Comparison of ENCODE assay signal across 18 mouse cellular contexts in genomic region chr6:85839982-85840381, GRCm38 (mm10). TPM values are rescaled to one million over a fixed set of nuclear protein-coding genes. Genes with fewer than 3 reads are reported as not detected.
DNase-seq lines count a peak whose midpoint lies in the region; ATAC-seq and TF ChIP-seq lines count a peak whose summit lies in the region.
"Had no signal": no experiment of that assay in that cellular context is flagged by ENCODE, and none has a peak within 500 bp of the region (broad histone marks: within the 10 kb centered on the region; RNA-seq: fewer than 3 reads in every experiment).

No protein-coding gene starts in this region.

- ATAC-seq in hindbrain, embryonic 15.5 days (ENCODE audit: low FRiP score, low read depth): 0 out of 2 replicates have a peak, but pooled peaks have one; percentile 30
- no peak for ATAC-seq in erythroid progenitor cell, adult 5-6 weeks (replicated peaks; ENCODE audit: low FRiP score, poor library complexity, severe bottlenecking)

- H3K9ac ChIP-seq in hindbrain, embryonic 15.5 days: no peak overlapping the region
- no peak overlapping the region for H3K9ac ChIP-seq in liver, adult 2 months (ENCODE audit: low read depth, low read length)
- H3K9ac ChIP-seq: embryonic facial prominence, embryonic 15.5 days; liver, embryonic 15.5 days had no signal

- H3K36me3 ChIP-seq in hindbrain, embryonic 15.5 days: no peaks in the 10 kb centered on the region
- no peaks in the 10 kb centered on the region for H3K36me3 ChIP-seq in hindbrain, embryonic 10.5 days
- no peaks in the 10 kb centered on the region for H3K36me3 ChIP-seq in liver, adult 2 months (ENCODE audit: control insufficient read depth, insufficient read depth, low read length)
- H3K36me3 ChIP-seq: embryonic facial prominence, embryonic 15.5 days; heart, embryonic 10.5 days; liver, embryonic 15.5 days had no signal

- no peak overlapping the region for H3K4me3 ChIP-seq in hindbrain, embryonic 15.5 days
- no peak overlapping the region for H3K4me3 ChIP-seq in hindbrain, embryonic 10.5 days
- H3K4me3 ChIP-seq in liver, adult 2 months (ENCODE audit: insufficient read depth, low read depth, low read length): no peak overlapping the region
- H3K4me3 ChIP-seq: embryonic facial prominence, embryonic 15.5 days; heart, embryonic 10.5 days; liver, embryonic 15.5 days had no signal

- peak overlapping the region; percentile 25; the same call in 1 of the 2 replicates for H3K27ac ChIP-seq in hindbrain, embryonic 15.5 days (replicated peaks)
- H3K27ac ChIP-seq in hindbrain, embryonic 10.5 days: no peak overlapping the region
- peak overlapping the region; percentile 39; the same call in 1 of the 2 replicates for H3K27ac ChIP-seq in liver, adult 2 months (replicated peaks; ENCODE audit: insufficient read depth, low read depth, low read length)
- H3K27ac ChIP-seq: embryonic facial prominence, embryonic 15.5 days; heart, embryonic 10.5 days; liver, embryonic 15.5 days had no signal

- 39% methylated on average over 4 of the region's 4 CpGs for WGBS in hindbrain, embryonic 15.5 days
- 56% methylated on average over 4 of the region's 4 CpGs for WGBS in hindbrain, embryonic 10.5 days
- 34% methylated on average over 4 of the region's 4 CpGs for WGBS in liver, adult 2 months

- H3K9me3 ChIP-seq in hindbrain, embryonic 15.5 days: no peaks in the 10 kb centered on the region
- no peaks in the 10 kb centered on the region for H3K9me3 ChIP-seq in hindbrain, embryonic 10.5 days
- H3K9me3 ChIP-seq: embryonic facial prominence, embryonic 15.5 days; heart, embryonic 10.5 days; liver, embryonic 15.5 days had no signal

- H3K27me3 ChIP-seq in hindbrain, embryonic 15.5 days: no peaks in the 10 kb centered on the region
- H3K27me3 ChIP-seq in hindbrain, embryonic 10.5 days (ENCODE audit: insufficient read depth, poor library complexity, severe bottlenecking): no peaks in the 10 kb centered on the region
- no peaks in the 10 kb centered on the region for H3K27me3 ChIP-seq in liver, adult 2 months (ENCODE audit: control insufficient read depth, insufficient read depth, low read length)
- H3K27me3 ChIP-seq: embryonic facial prominence, embryonic 15.5 days; liver, embryonic 15.5 days had no signal

- TF ChIP-seq CTCF in liver, adult 2 months (IDR thresholded peaks at IDR 0.05; ENCODE audit: low read depth, low read length): no peak
- no peak for TF ChIP-seq CTCF in brain, embryonic 14.5 days (IDR thresholded peaks at IDR 0.05; ENCODE audit: borderline replicate concordance, extremely low read depth, insufficient read depth, insufficient read length)

- TF ChIP-seq POLR2A in liver, adult 2 months (IDR thresholded peaks at IDR 0.05; ENCODE audit: extremely low read depth, insufficient read depth, low read length): no peak
- no peak for TF ChIP-seq POLR2A in brain, embryonic 14.5 days (IDR thresholded peaks at IDR 0.05; ENCODE audit: borderline replicate concordance, extremely low read depth, insufficient read depth, insufficient read length, poor library complexity, severe bottlenecking)

- H3K4me2 ChIP-seq in hindbrain, embryonic 15.5 days: no peak overlapping the region
- H3K4me2 ChIP-seq: embryonic facial prominence, embryonic 15.5 days; liver, embryonic 15.5 days had no signal

- no peaks in the 10 kb centered on the region for H3K4me1 ChIP-seq in hindbrain, embryonic 15.5 days (replicated peaks)
- peaks cover 5% of the 10 kb centered on the region; the same call in 1 of the 2 replicates for H3K4me1 ChIP-seq in hindbrain, embryonic 10.5 days (replicated peaks)
- H3K4me1 ChIP-seq in liver, adult 2 months (ENCODE audit: control insufficient read depth, insufficient read depth, low read length): peaks cover 12% of the 10 kb centered on the region
- H3K4me1 ChIP-seq: embryonic facial prominence, embryonic 15.5 days; heart, embryonic 10.5 days; liver, embryonic 15.5 days had no signal

- no peaks in the 10 kb centered on the region for H3K79me2 ChIP-seq in liver, adult 2 months (ENCODE audit: control insufficient read depth, insufficient read depth, low read length)

- DNase-seq in cerebellum, adult 9-11 months: peak; percentile 27
- no peak for DNase-seq in cerebellum, adult 18-20 months
- DNase-seq in hindbrain, embryonic 10.5 days (ENCODE audit: low spot score): no peak
- DNase-seq in liver, adult 2 months (ENCODE audit: extremely low read depth, low read depth, low spot score): peak; percentile 61
- no peak for DNase-seq in liver
- DNase-seq in brain, embryonic 14.5 days (ENCODE audit: low read depth): peak; percentile 84
- DNase-seq: B cell, adult 2 months; cerebellum, postnatal 25 days; gastrocnemius, postnatal 10 days; kidney, adult 8-10 months had no signal

RNA-seq across cellular contexts. Expression of gene Nat8, which starts 8.1 kb away (rescaled TPM):
- 0.14 TPM in 1 of 2 replicates, not detected in the other for polyA plus RNA-seq in hindbrain, embryonic 15.5 days (2015; fragmentation: Nextera tagmentation; extraction: Ambion mirVana)
- polyA plus RNA-seq in hindbrain, embryonic 10.5 days (2016; fragmentation: Nextera tagmentation; extraction: Ambion mirVana): not detected in 2 replicates
- total RNA-seq in liver, adult 2 months (2014; rRNA removed): 0.18 and 0.27 TPM in 2 replicates
- 1.2 and 3.4 TPM in 2 replicates for polyA plus RNA-seq in liver, adult 2 months (2012; rRNA removed)
- polyA plus RNA-seq in brain, embryonic 14.5 days (2012; rRNA removed): not detected in 2 replicates
- total RNA-seq in erythroid progenitor cell, adult 5-6 weeks (2015; ENCODE audit: low replicate concordance): not detected in 2 replicates
- total RNA-seq in erythroid progenitor cell, adult 5-6 weeks (2017; ENCODE audit: low replicate concordance): not detected in 2 replicates
- total RNA-seq: ES-E14; gastrocnemius, postnatal 10 days; hematopoietic stem cell, adult 5-6 weeks had no signal
- polyA plus RNA-seq: embryonic facial prominence, embryonic 15.5 days; heart, embryonic 10.5 days had no signal

RNA-seq across cellular contexts. Expression of gene Nat8f5, which starts 19.2 kb away (rescaled TPM):
- 0.16 and 0.26 TPM in 2 replicates for polyA plus RNA-seq in hindbrain, embryonic 15.5 days (2015; fragmentation: Nextera tagmentation; extraction: Ambion mirVana)
- polyA plus RNA-seq in hindbrain, embryonic 10.5 days (2016; fragmentation: Nextera tagmentation; extraction: Ambion mirVana): not detected in 2 replicates
- 0.18 and 0.27 TPM in 2 replicates for total RNA-seq in liver, adult 2 months (2014; rRNA removed)
- 0.53 and 2.7 TPM in 2 replicates for polyA plus RNA-seq in liver, adult 2 months (2012; rRNA removed)
- not detected in 2 replicates for polyA plus RNA-seq in brain, embryonic 14.5 days (2012; rRNA removed)
- not detected in 2 replicates for total RNA-seq in erythroid progenitor cell, adult 5-6 weeks (2015; ENCODE audit: low replicate concordance)
- total RNA-seq in erythroid progenitor cell, adult 5-6 weeks (2017; ENCODE audit: low replicate concordance): not detected in 2 replicates
- total RNA-seq: ES-E14; hematopoietic stem cell, adult 5-6 weeks had no signal
- polyA plus RNA-seq: embryonic facial prominence, embryonic 15.5 days; heart, embryonic 10.5 days; liver, embryonic 15.5 days; stomach, embryonic 16.5 days had no signal

RNA-seq across cellular contexts. Expression of gene Nat8f6, which starts 19.2 kb away (rescaled TPM):
- polyA plus RNA-seq in hindbrain, embryonic 15.5 days (2015; fragmentation: Nextera tagmentation; extraction: Ambion mirVana): not detected in 2 replicates
- polyA plus RNA-seq in hindbrain, embryonic 10.5 days (2016; fragmentation: Nextera tagmentation; extraction: Ambion mirVana): not detected in 2 replicates
- not detected in 2 replicates for total RNA-seq in liver, adult 2 months (2014; rRNA removed)
- polyA plus RNA-seq in liver, adult 2 months (2012; rRNA removed): 0.28 and 0.57 TPM in 2 replicates
- polyA plus RNA-seq in brain, embryonic 14.5 days (2012; rRNA removed): 0.08 TPM in 1 of 2 replicates, not detected in the other
- total RNA-seq in erythroid progenitor cell, adult 5-6 weeks (2015; ENCODE audit: low replicate concordance): not detected in 2 replicates
- not detected in 2 replicates for total RNA-seq in erythroid progenitor cell, adult 5-6 weeks (2017; ENCODE audit: low replicate concordance)
- total RNA-seq: ES-E14; hematopoietic stem cell, adult 5-6 weeks had no signal
- polyA plus RNA-seq: embryonic facial prominence, embryonic 15.5 days; heart, embryonic 10.5 days; liver, embryonic 15.5 days; stomach, embryonic 16.5 days had no signal

RNA-seq across cellular contexts. Expression of gene Nat8f2, which starts 29.0 kb away (rescaled TPM):
- not detected in 2 replicates for polyA plus RNA-seq in hindbrain, embryonic 15.5 days (2015; fragmentation: Nextera tagmentation; extraction: Ambion mirVana)
- polyA plus RNA-seq in hindbrain, embryonic 10.5 days (2016; fragmentation: Nextera tagmentation; extraction: Ambion mirVana): not detected in 2 replicates
- 524 and 612 TPM in 2 replicates for total RNA-seq in liver, adult 2 months (2014; rRNA removed)
- polyA plus RNA-seq in liver, adult 2 months (2012; rRNA removed): 256 and 307 TPM in 2 replicates
- polyA plus RNA-seq in brain, embryonic 14.5 days (2012; rRNA removed): 0.03 and 0.10 TPM in 2 replicates
- total RNA-seq in erythroid progenitor cell, adult 5-6 weeks (2015; ENCODE audit: low replicate concordance): not detected in 2 replicates
- total RNA-seq in erythroid progenitor cell, adult 5-6 weeks (2017; ENCODE audit: low replicate concordance): not detected in 2 replicates
- total RNA-seq: hematopoietic stem cell, adult 5-6 weeks had no signal
- polyA plus RNA-seq: heart, embryonic 10.5 days; liver, embryonic 15.5 days had no signal

Comparison
In these comparisons a context has a peak if more than half of its experiments do, and no peak if none do; other contexts are left out.
1. DNase-seq: peak in cerebellum, adult 9-11 months (single experiment), liver, adult 2 months (single experiment) and brain, embryonic 14.5 days (single experiment); none in cerebellum, adult 18-20 months (0 of 2), hindbrain, embryonic 10.5 days (single experiment) and liver (single experiment).